ENCODE assay signal across 8 mouse cellular contexts in genomic region chr17:88066799-88067198, GRCm38 (mm10). TPM values are rescaled to one million over a fixed set of nuclear protein-coding genes. Genes with fewer than 3 reads are reported as not detected.
DNase-seq lines count a peak whose midpoint lies in the region; ATAC-seq and TF ChIP-seq lines count a peak whose summit lies in the region.

No protein-coding gene starts in this region.

- H3K36me3 ChIP-seq in erythroblast, embryonic 14.5 days (ENCODE audit: control insufficient read depth) = no peaks in the 10 kb centered on the region
- H3K36me3 ChIP-seq in C2C12 (ENCODE audit: control insufficient read depth, insufficient read depth) = no peaks in the 10 kb centered on the region
- no peaks in the 10 kb centered on the region for H3K36me3 ChIP-seq in forebrain, embryonic 15.5 days
- H3K36me3 ChIP-seq in liver, embryonic 14.5 days (replicated peaks; ENCODE audit: control insufficient read depth, insufficient read depth, low read depth) = no peaks in the 10 kb centered on the region

- H3K4me1 ChIP-seq in erythroblast, embryonic 14.5 days (ENCODE audit: control insufficient read depth) = peaks cover 27% of the 10 kb centered on the region
- H3K4me1 ChIP-seq in forebrain, embryonic 15.5 days = peaks cover 20% of the 10 kb centered on the region
- H3K4me1 ChIP-seq in liver, embryonic 14.5 days (replicated peaks; ENCODE audit: control insufficient read depth in 2 of 2, insufficient read depth in 2 of 2, low read length in 1 of 2) = peaks cover 3 to 9% of the 10 kb centered on the region in 2 experiments

- peak overlapping the region; percentile 94 for H3K4me3 ChIP-seq in erythroblast, embryonic 14.5 days (replicated peaks)
- peak overlapping the region; percentile 75 for H3K4me3 ChIP-seq in C2C12 (ENCODE audit: insufficient read depth, poor library complexity, severe bottlenecking)
- peak overlapping the region; percentile 96 for H3K4me3 ChIP-seq in forebrain, embryonic 15.5 days
- peak overlapping the region; percentile 2 to 95; a peak in 3 of 4 replicates for H3K4me3 ChIP-seq in liver, embryonic 14.5 days (ENCODE audit: insufficient read depth in 1 of 2, low read depth in 2 of 2, low read length in 2 of 2)

- WGBS in forebrain, embryonic 15.5 days = 13% methylated on average over 9 of the region's 9 CpGs
- WGBS in liver, embryonic 14.5 days (ENCODE audit: insufficient replicate concordance) = 12% methylated on average over 9 of the region's 9 CpGs

- ATAC-seq in erythroblast, adult 5-6 weeks (replicated peaks; ENCODE audit: low FRiP score, poor library complexity, severe bottlenecking) = no peak
- ATAC-seq in forebrain, embryonic 15.5 days (replicated peaks) = no peak
- ATAC-seq in liver, embryonic 14.5 days (ENCODE audit: insufficient read depth) = no peak

- intact Hi-C loops in left cerebral cortex, postnatal 25 days (cut with DNase I) = loop anchor here (1.0 to 5.0 kb wide), 3 partner anchors 186 to 464 kb away; partner anchors contain the start of genes Foxn2 and Ppp1r21

- H3K9me3 ChIP-seq in erythroblast, embryonic 14.5 days (ENCODE audit: control insufficient read depth, low read length) = no peaks in the 10 kb centered on the region
- no peaks in the 10 kb centered on the region for H3K9me3 ChIP-seq in forebrain, embryonic 15.5 days
- H3K9me3 ChIP-seq in liver, embryonic 14.5 days (ENCODE audit: control insufficient read depth, low read length) = no peaks in the 10 kb centered on the region

- DNase-seq in liver, embryonic 14.5 days (ENCODE audit: low read depth in 3 of 3, low spot score in 3 of 3) = no peak
- DNase-seq in natural killer cell, adult 2 months (ENCODE audit: low spot score in 2 of 2) = no peak
- no peak for DNase-seq in layer of hippocampus, postnatal 10 days (ENCODE audit: low spot score in 2 of 2)
- DNase-seq in left cerebral cortex, postnatal 25 days (ENCODE audit: low spot score in 2 of 2) = no peak

- peak overlapping the region; percentile 100 for H3K27ac ChIP-seq in forebrain, embryonic 15.5 days (replicated peaks)
- peak overlapping the region; percentile 77; the same call in 1 of the 2 replicates for H3K27ac ChIP-seq in liver, embryonic 14.5 days

- H3K9ac ChIP-seq in forebrain, embryonic 15.5 days (replicated peaks) = 0 out of 2 replicates have a peak overlapping the region, but pooled peaks have one; percentile 99
- H3K9ac ChIP-seq in liver, embryonic 14.5 days (replicated peaks) = peak overlapping the region; percentile 67

- no peaks in the 10 kb centered on the region for H3K27me3 ChIP-seq in erythroblast, embryonic 14.5 days (ENCODE audit: control insufficient read depth)
- H3K27me3 ChIP-seq in C2C12 (ENCODE audit: control insufficient read depth, insufficient read depth, insufficient read length) = no peaks in the 10 kb centered on the region
- no peaks in the 10 kb centered on the region for H3K27me3 ChIP-seq in forebrain, embryonic 15.5 days
- no peaks in the 10 kb centered on the region for H3K27me3 ChIP-seq in liver, embryonic 14.5 days (ENCODE audit: control insufficient read depth, insufficient read depth, low read length)

- no peak overlapping the region for H3ac ChIP-seq in C2C12 (ENCODE audit: control insufficient read depth, insufficient read length, low read depth)

- peaks cover 31% of the 10 kb centered on the region for H3K79me2 ChIP-seq in C2C12 (ENCODE audit: control insufficient read depth, insufficient read depth)

- TF ChIP-seq EP300 in liver, embryonic 14.5 days (IDR thresholded peaks at IDR 0.05; ENCODE audit: low read depth) = no peak

- peak overlapping the region; percentile 51 for H3K4me2 ChIP-seq in forebrain, embryonic 15.5 days (replicated peaks)
- peak overlapping the region; percentile 92 for H3K4me2 ChIP-seq in liver, embryonic 14.5 days (ENCODE audit: low read depth)

- peaks cover 27% of the 10 kb centered on the region for H3K79me3 ChIP-seq in C2C12 (ENCODE audit: low read depth)

- TF ChIP-seq CTCF in C2C12 (IDR thresholded peaks at IDR 0.05; ENCODE audit: control insufficient read depth, insufficient read depth, insufficient read length) = no peak
- no peak for TF ChIP-seq CTCF in liver, embryonic 14.5 days (IDR thresholded peaks at IDR 0.05; ENCODE audit: low read depth)

TF ChIP-seq in C2C12, 6 proteins besides CTCF, POLR2A, EP300 and RAD21:
- TF ChIP-seq MYOG (IDR thresholded peaks at IDR 0.05; ENCODE audit: control insufficient read depth, extremely low read depth, insufficient read length) (no peak), FOSL1 (IDR thresholded peaks at IDR 0.05; ENCODE audit: insufficient read depth, low read length, poor library complexity, severe bottlenecking) (no peak), USF1 (IDR thresholded peaks at IDR 0.05; ENCODE audit: low read depth) (no peak), MYOD1 (IDR thresholded peaks at IDR 0.05; ENCODE audit: control insufficient read depth, insufficient read length, low read depth) (no peak), MAX (IDR thresholded peaks at IDR 0.05) (no peak), CEBPB (IDR thresholded peaks at IDR 0.05; ENCODE audit: low read depth) (no peak)

RNA-seq across cellular contexts. Expression of gene Fbxo11, which starts 1.7 kb away (rescaled TPM):
- 0.16 and 0.17 TPM in 2 replicates for polyA plus RNA-seq in erythroblast, embryonic 14.5 days (2012)
- 11.5 and 13.2 TPM in 2 replicates for total RNA-seq in erythroblast, adult 5-6 weeks (2015; ENCODE audit: low replicate concordance)
- 5.7 and 8.7 TPM in 2 replicates for total RNA-seq in erythroblast, adult 5-6 weeks (2017; ENCODE audit: low replicate concordance)
- polyA plus RNA-seq in C2C12 (2012; fragmentation: generic; extraction: Trizol) = 9.3 TPM
- 35.8 and 35.9 TPM in 2 replicates for polyA plus RNA-seq in forebrain, embryonic 15.5 days (2015; fragmentation: Nextera tagmentation; extraction: Ambion mirVana)
- 4.4 and 7.1 TPM in 2 replicates for polyA plus RNA-seq in liver, embryonic 14.5 days (2012; rRNA removed)
- 4.5 and 4.8 TPM in 2 replicates for polyA plus RNA-seq in liver, embryonic 14.5 days (2014; fragmentation: Nextera tagmentation; extraction: Ambion mirVana)
- total RNA-seq in layer of hippocampus, postnatal 10 days (2021) = 100 to 1,000 TPM; 119 to 121 TPM
- total RNA-seq in left cerebral cortex, postnatal 25 days (2021) = 100 to 1,000 TPM; 118 to 119 TPM
